Mouse (Mus musculus) macrophage (primary cell): ENCODE measurements around the gene Atrip. TPM values are rescaled to one million over a fixed set of nuclear protein-coding genes. Genes with fewer than 3 reads are reported as not detected.

Experiments used
- H3K27ac ChIP-seq: fragments of 350-480 bp; formaldehyde crosslinking; 2 replicates; pipeline ENCODE4 v1.9.0; 2021
- H3K36me3 ChIP-seq: fragments of 350-480 bp; formaldehyde crosslinking; 2 replicates; pipeline ENCODE4 v1.9.0; 2021; ENCODE audit errors: inconsistent target
- H3K4me3 ChIP-seq: fragments of 350-480 bp; formaldehyde crosslinking; 2 replicates; pipeline ENCODE4 v1.9.0; 2021; ENCODE audit errors: inconsistent target
- H3K79me2 ChIP-seq: fragments of 350-480 bp; formaldehyde crosslinking; 2 replicates; pipeline ENCODE4 v1.9.0; 2021; ENCODE audit errors: inconsistent target
- WGBS: methylation state at CpG from one replicate; pipeline ENCODE4 v1.1.7; 2026; ENCODE audit warnings: inconsistent platforms; ENCODE audit not compliant: missing documents; 5-methylcytosine and 5-hydroxymethylcytosine counted together
- polyA plus RNA-seq: library from polyadenylated mRNA; stranded (reverse); fragments of 250-400 nt; gene quantifications from 3 replicates; pipeline ENCODE4 v1.2.4, GENCODE M21; 2018; ENCODE audit warnings: inconsistent platforms

The Atrip gene
- polyA plus RNA-seq, 1 experiment from 2014 or later: 6.5 TPM

- H3K36me3 ChIP-seq: peaks cover 34% of the 10 kb centered on the region
- H3K4me3 ChIP-seq: no peak overlapping the region
- H3K27ac ChIP-seq: no peak overlapping the region
- no peaks in the 10 kb centered on the region for H3K79me2 ChIP-seq
- WGBS: 62% methylated on average over 9 of the region's 11 CpGs
Observed at GRCm38 (mm10) chr9:109093786-109094552, 20.0 kb upstream of the Atrip start.

GRCm38 (mm10) chr9:109092799-109093198, 18.9 kb upstream of the Atrip start:
- peaks cover 34% of the 10 kb centered on the region for H3K36me3 ChIP-seq
- WGBS: 93% methylated on average over 6 of the region's 6 CpGs
- no peak overlapping the region for H3K4me3 ChIP-seq
- no peak overlapping the region for H3K27ac ChIP-seq
- no peaks in the 10 kb centered on the region for H3K79me2 ChIP-seq

- H3K36me3 ChIP-seq: peaks cover 34% of the 10 kb centered on the region
- no peaks in the 10 kb centered on the region for H3K79me2 ChIP-seq
- no peak overlapping the region for H3K27ac ChIP-seq
Observed at GRCm38 (mm10) chr9:109091802-109092201, 17.9 kb upstream of the Atrip start.

GRCm38 (mm10) chr9:109090446-109090845, 16.5 kb upstream of the Atrip start:
- Histone ChIP-seq H3K4me3 (no peak overlapping the region), H3K79me2 (no peaks in the 10 kb centered on the region; the same call in 1 of the 2 replicates), H3K36me3 (peaks cover 34% of the 10 kb centered on the region), H3K27ac (no peak overlapping the region)
- WGBS: 95% methylated on average over 15 of the region's 15 CpGs

More at GRCm38 (mm10) chr9:109091802-109092201, 17.9 kb upstream of the Atrip start:
- no peak overlapping the region for H3K4me3 ChIP-seq
- WGBS: 95% methylated on average over 8 of the region's 8 CpGs

- WGBS: 15% methylated on average over 5 of the region's 5 CpGs
- H3K36me3 ChIP-seq: peaks cover 34% of the 10 kb centered on the region
- H3K79me2 ChIP-seq: peaks cover 20% of the 10 kb centered on the region
Observed at GRCm38 (mm10) chr9:109087987-109088386, 14.1 kb upstream of the Atrip start.

GRCm38 (mm10) chr9:109084922-109085321, 11.0 kb upstream of the Atrip start:
- no peak overlapping the region for H3K4me3 ChIP-seq
- H3K79me2 ChIP-seq: peaks cover 51% of the 10 kb centered on the region
- 28% methylated on average over 2 of the region's 2 CpGs for WGBS
- H3K27ac ChIP-seq: no peak overlapping the region
- peaks cover 9% of the 10 kb centered on the region for H3K36me3 ChIP-seq

More at GRCm38 (mm10) chr9:109087987-109088386, 14.1 kb upstream of the Atrip start:
- Histone ChIP-seq H3K27ac (no peak overlapping the region), H3K4me3 (no peak overlapping the region)

GRCm38 (mm10) chr9:109082124-109082800, 8.3 kb upstream of the Atrip start, which contains the start of the genes Ccdc51 and Tma7:
TSS of gene Ccdc51 (plus strand) at chr9:109082493.
TSS of gene Tma7 (minus strand) at chr9:109082587.
- Histone ChIP-seq H3K27ac (peak within 1 kb of the TSS; percentile 12), H3K4me3 (peak within 1 kb of the TSS; percentile 41), H3K79me2 (peaks cover 63% of the 10 kb centered on the region), H3K36me3 (0 out of 2 replicates have a peak, but pooled peaks cover 4% of the 10 kb centered on the region)
- WGBS: 2% methylated on average over 33 of the region's 37 CpGs

- H3K4me3 ChIP-seq: peak overlapping the region; percentile 41
- peaks cover 63% of the 10 kb centered on the region for H3K79me2 ChIP-seq
- 5% methylated on average over 11 of the region's 11 CpGs for whole genome bisulfite sequencing
- H3K27ac ChIP-seq: peak overlapping the region; percentile 12
- H3K36me3 ChIP-seq: 0 out of 2 replicates have a peak, but pooled peaks cover 4% of the 10 kb centered on the region
Observed at GRCm38 (mm10) chr9:109081749-109082123, 7.8 kb upstream of the Atrip start.

- H3K4me3 ChIP-seq: no peak overlapping the region
- peaks cover 63% of the 10 kb centered on the region for H3K79me2 ChIP-seq
- H3K27ac ChIP-seq: no peak overlapping the region
- WGBS: 96% methylated on average over 3 of the region's 3 CpGs
- H3K36me3 ChIP-seq: 0 out of 2 replicates have a peak, but pooled peaks cover 4% of the 10 kb centered on the region
Observed at GRCm38 (mm10) chr9:109080516-109080915, 6.6 kb upstream of the Atrip start.

- Histone ChIP-seq H3K27ac (no peak overlapping the region), H3K4me3 (no peak overlapping the region), H3K36me3 (peaks cover 72% of the 10 kb centered on the region), H3K79me2 (peaks cover 14% of the 10 kb centered on the region)
- 100% methylated on average over 3 of the region's 3 CpGs for WGBS
Observed at GRCm38 (mm10) chr9:109068095-109068735, 5.7 kb downstream of the Atrip start.

- H3K79me2 ChIP-seq: peaks cover 32% of the 10 kb centered on the region
- H3K36me3 ChIP-seq: peaks cover 33% of the 10 kb centered on the region
- 80% methylated on average over 5 of the region's 5 CpGs for WGBS
- no peak overlapping the region for H3K4me3 ChIP-seq
- H3K27ac ChIP-seq: no peak overlapping the region
Observed at GRCm38 (mm10) chr9:109060898-109061295, 13.0 kb downstream of the Atrip start.

GRCm38 (mm10) chr9:109060184-109060897, 13.6 kb downstream of the Atrip start:
- Histone ChIP-seq H3K79me2 (peaks cover 38% of the 10 kb centered on the region), H3K4me3 (no peak overlapping the region), H3K27ac (no peak overlapping the region), H3K36me3 (peaks cover 29% of the 10 kb centered on the region)
- WGBS: 92% methylated on average over 16 of the region's 16 CpGs

- Histone ChIP-seq H3K79me2 (peaks cover 44% of the 10 kb centered on the region), H3K4me3 (peak within 1 kb of the TSS; percentile 92), H3K36me3 (peaks cover 19% of the 10 kb centered on the region; the same call in 1 of the 2 replicates), H3K27ac (peak within 1 kb of the TSS; percentile 92)
- WGBS: 2% methylated on average over 13 of the region's 15 CpGs
Observed at GRCm38 (mm10) chr9:109059136-109059903, 14.6 kb downstream of the Atrip start, which contains the start of gene Trex1. TSS of gene Trex1 (minus strand) at chr9:109059734.
